Mouse (Mus musculus) CH12.LX (cell line): ENCODE data around the gene Hrnr. TPM values are rescaled to one million over a fixed set of nuclear protein-coding genes. Genes with fewer than 3 reads are reported as not detected.

Experiments
- DNase-seq: peaks from one replicate; pipeline ENCODE4 v3.0.0-alpha.2; 2013; ENCODE audit errors: extremely low read depth
- H3K27ac ChIP-seq: 2 replicates; pipeline ENCODE4 v1.5.1; 2012; ENCODE audit warnings: low read depth, mild to moderate bottlenecking, control low read depth, moderate library complexity; ENCODE audit not compliant: insufficient read depth
- H3K27me3 ChIP-seq: replicated peaks from 2 replicates; pipeline ENCODE3; 2012; ENCODE audit warnings: inconsistent platforms
- H3K36me3 ChIP-seq, 2 experiments: replicated peaks in 1 of 2; 2 replicates each; pipeline versions ENCODE3 to v1.6.1; 2012; ENCODE audit warnings: inconsistent platforms in 1 of 2, low read length in 1 of 2, mild to moderate bottlenecking in 1 of 2, mixed read lengths in 1 of 2, moderate library complexity in 1 of 2; ENCODE audit not compliant: control insufficient read depth in 1 of 2, insufficient read depth in 1 of 2
- H3K4me1 ChIP-seq, 2 experiments: 2 replicates each; pipeline ENCODE4 v1.6.1; 2012; ENCODE audit warnings: inconsistent platforms in 1 of 2, moderate library complexity in 1 of 2; ENCODE audit not compliant: insufficient read depth in 2 of 2, control insufficient read depth in 1 of 2
- H3K4me2 ChIP-seq: 2 replicates; pipeline ENCODE4 v1.6.1; 2012; ENCODE audit warnings: low read depth, mild to moderate bottlenecking, control low read depth; ENCODE audit not compliant: poor library complexity, insufficient read depth, severe bottlenecking
- H3K4me3 ChIP-seq, 3 experiments: fragments of 150-350 bp in 1 of 3; sonication (generic) in 1 of 3; replicated peaks in 1 of 3; 2 replicates each; pipeline versions ENCODE3 to v1.5.1; 2011 to 2012; ENCODE audit warnings: low read depth in 2 of 3, low read length in 2 of 3, mild to moderate bottlenecking in 2 of 3, moderate library complexity in 2 of 3, control low read depth in 1 of 3, improper control_type of control experiment in 1 of 3, inconsistent platforms in 1 of 3, mixed read lengths in 1 of 3; ENCODE audit not compliant: poor library complexity in 1 of 3
- H3K79me2 ChIP-seq: replicated peaks from 2 replicates; pipeline ENCODE4 v1.6.1; 2012; ENCODE audit warnings: mild to moderate bottlenecking, moderate library complexity; ENCODE audit not compliant: control insufficient read depth, poor library complexity, insufficient read depth, severe bottlenecking; ENCODE audit errors: extremely low read depth
- H3K9ac ChIP-seq: 2 replicates; pipeline ENCODE4 v1.6.1; 2012; ENCODE audit warnings: low read depth, mild to moderate bottlenecking, control low read depth, moderate library complexity; ENCODE audit not compliant: insufficient read depth
- H3K9me3 ChIP-seq: replicated peaks from 2 replicates; pipeline ENCODE3; 2012; ENCODE audit warnings: low read length, inconsistent platforms, mixed read lengths
- BHLHE40 ChIP-seq: IDR thresholded peaks from 2 replicates; pipeline ENCODE4 v1.6.1; 2011; ENCODE audit warnings: mild to moderate bottlenecking, low read depth, low read length, improper control_type of control experiment
- CHD2 ChIP-seq: IDR thresholded peaks from 2 replicates; pipeline ENCODE4 v1.6.1; 2011; ENCODE audit warnings: low read length, improper control_type of control experiment
- ELF1 ChIP-seq: IDR thresholded peaks from 2 replicates; pipeline ENCODE4 v1.6.1; 2014; ENCODE audit warnings: low read depth, mild to moderate bottlenecking, inconsistent platforms, low read length, improper control_type of control experiment
- ETS1 ChIP-seq: conservative IDR thresholded peaks from 2 replicates; pipeline ENCODE4 v1.6.1; 2012; ENCODE audit warnings: low read depth, mild to moderate bottlenecking, inconsistent platforms, low read length, improper control_type of control experiment, moderate library complexity
- JUN ChIP-seq: IDR thresholded peaks from 2 replicates; pipeline ENCODE4 v1.6.1; 2011; ENCODE audit warnings: low read depth, mild to moderate bottlenecking, low read length, improper control_type of control experiment, moderate library complexity; ENCODE audit not compliant: insufficient read depth
- MAFK ChIP-seq: IDR thresholded peaks from 2 replicates; pipeline ENCODE4 v1.6.1; 2011; ENCODE audit warnings: low read length, improper control_type of control experiment; ENCODE audit not compliant: insufficient replicate concordance
- MAZ ChIP-seq: IDR thresholded peaks from 2 replicates; pipeline ENCODE4 v1.6.1; 2012; ENCODE audit warnings: low read depth, mild to moderate bottlenecking, inconsistent platforms, low read length, improper control_type of control experiment, moderate library complexity
- MEF2A ChIP-seq: IDR thresholded peaks from 2 replicates; pipeline ENCODE4 v1.6.1; 2014; ENCODE audit warnings: low read depth, mild to moderate bottlenecking, inconsistent platforms, low read length, improper control_type of control experiment, borderline replicate concordance
- MYC ChIP-seq: IDR thresholded peaks from 2 replicates; pipeline ENCODE4 v1.6.1; 2011; ENCODE audit warnings: low read depth, mild to moderate bottlenecking, improper control_type of control experiment, low read length
- NELFE ChIP-seq: IDR thresholded peaks from 2 replicates; pipeline ENCODE4 v1.6.1; 2011; ENCODE audit warnings: low read depth, low read length, improper control_type of control experiment
- POLR2AphosphoS2 ChIP-seq: IDR thresholded peaks from 2 replicates; pipeline ENCODE4 v1.6.1; 2011; ENCODE audit warnings: low read depth, low read length, improper control_type of control experiment
- SIN3A ChIP-seq: IDR thresholded peaks from 2 replicates; pipeline ENCODE4 v1.6.1; 2012; ENCODE audit warnings: low read length, improper control_type of control experiment, inconsistent platforms
- SMC3 ChIP-seq: IDR thresholded peaks from 2 replicates; pipeline ENCODE4 v1.6.1; 2011; ENCODE audit warnings: low read depth, low read length, improper control_type of control experiment
- TBP ChIP-seq: conservative IDR thresholded peaks from 2 replicates; pipeline ENCODE4 v1.6.1; 2011; ENCODE audit warnings: low read depth, low read length, improper control_type of control experiment
- TCF12 ChIP-seq: IDR thresholded peaks from 2 replicates; pipeline ENCODE4 v1.6.1; 2014; ENCODE audit warnings: low read depth, mild to moderate bottlenecking, inconsistent platforms, low read length, improper control_type of control experiment
- UBTF ChIP-seq: IDR thresholded peaks from 2 replicates; pipeline ENCODE4 v1.6.1; 2012; ENCODE audit warnings: low read depth, mild to moderate bottlenecking, inconsistent platforms, low read length, improper control_type of control experiment, moderate library complexity
- USF1 ChIP-seq: IDR thresholded peaks from 2 replicates; pipeline ENCODE4 v1.6.1; 2014; ENCODE audit warnings: low read depth, mild to moderate bottlenecking, inconsistent platforms, low read length, improper control_type of control experiment
- USF2 ChIP-seq: conservative IDR thresholded peaks from 2 replicates; pipeline ENCODE4 v1.6.1; 2011; ENCODE audit warnings: low read depth, low read length, improper control_type of control experiment
- ZC3H11A ChIP-seq: IDR thresholded peaks from 2 replicates; pipeline ENCODE4 v1.6.1; 2012; ENCODE audit warnings: low read depth, mild to moderate bottlenecking, inconsistent platforms, low read length, improper control_type of control experiment
- ZNF384 ChIP-seq: IDR thresholded peaks from 2 replicates; pipeline ENCODE4 v1.6.1; 2012; ENCODE audit warnings: low read depth, low read length, improper control_type of control experiment, inconsistent platforms
- dilution Hi-C: fragments of 300-500 bp; cut with MboI; formaldehyde crosslinking; loops from 2 replicates; pipeline ENCODE4 v1.14.3; 2020; ENCODE audit warnings: low sequenced_read_pairs; ENCODE audit not compliant: extremely low pct_unique_long_range_greater_than_20kb, extremely low pct_ligation_motif_present
- in situ Hi-C: fragments of 300-500 bp; cut with MboI; formaldehyde crosslinking; loops from 3 replicates; pipeline ENCODE4 v1.14.3; 2019; ENCODE audit warnings: low sequenced_read_pairs, low pct_ligation_motif_present, low pct_unique_long_range_greater_than_20kb, mixed read lengths
- polyA plus RNA-seq: library from polyadenylated mRNA; unstranded; fragments of >175 nt; gene quantifications from 2 replicates; pipeline ENCODE4 v1.2.1, GENCODE M21; 2012; ENCODE audit warnings: low read depth; ENCODE audit not compliant: insufficient read length
- total RNA-seq, 2 experiments: library from RNA; depleted of rRNA; stranded (reverse); fragments of 300-350 nt in 1 of 2; fragments of >200 nt in 1 of 2; gene quantifications; 2 replicates each; pipeline ENCODE4 v1.2.3; 2012 to 2014

Gene Hrnr
- total RNA-seq (2012; rRNA removed) (not detected in 2 replicates), total RNA-seq (2014; rRNA removed) (not detected in 2 replicates), polyA plus RNA-seq (not detected in 2 replicates)

GRCm38 (mm10) chr3:93319449-93319848 lies at the start of gene Hrnr:
Hrnr (plus strand) TSS chr3:93319749.
- Histone ChIP-seq H3K79me2 (no peaks in the 10 kb centered on the region), H3K4me2 (no peak within 1 kb of the TSS), H3K9ac (no peak within 1 kb of the TSS), H3K9me3 (no peaks in the 10 kb centered on the region), H3K27me3 (no peaks in the 10 kb centered on the region), H3K36me3 (no peaks in the 10 kb centered on the region), H3K27ac (no peak within 1 kb of the TSS), H3K4me1 (no peaks in the 10 kb centered on the region), H3K4me3 (no peak within 1 kb of the TSS)
- TF ChIP-seq MYC = no peak
- DNase-seq = no peak
- in situ Hi-C loops = loop anchor here (25.0 kb wide), 1 partner anchor 207 kb away; no protein-coding TSS in a partner anchor
- dilution Hi-C loops = no loop called here

GRCm38 (mm10) chr3:93273223-93273622 lies 46.3 kb upstream of the Hrnr start, which contains the start of gene Flg:
Flg (plus strand) TSS chr3:93273523.
- no peaks in the 10 kb centered on the region for H3K9me3 ChIP-seq
- no peak within 1 kb of the TSS for H3K4me2 ChIP-seq
- H3K9ac ChIP-seq = no peak within 1 kb of the TSS
- H3K4me1 ChIP-seq = no peaks in the 10 kb centered on the region
- H3K36me3 ChIP-seq = no peaks in the 10 kb centered on the region
- no peaks in the 10 kb centered on the region for H3K27me3 ChIP-seq
- in situ Hi-C loops (no loop called here), dilution Hi-C loops (no loop called here)
- H3K4me3 ChIP-seq = no peak within 1 kb of the TSS
- TF ChIP-seq ETS1 (no peak), TCF12 (no peak), ZC3H11A (no peak), POLR2AphosphoS2 (no peak), TBP (no peak), USF1 (no peak), MAZ (no peak), ZNF384 (no peak), SIN3A (no peak), CHD2 (no peak), SMC3 (no peak), UBTF (no peak), BHLHE40 (no peak), NELFE (no peak), MAFK (no peak), ELF1 (no peak), JUN (no peak), MEF2A (no peak), USF2 (no peak)
- H3K79me2 ChIP-seq = no peaks in the 10 kb centered on the region
- no peak for DNase-seq
- no peak within 1 kb of the TSS for H3K27ac ChIP-seq
